Mouse (Mus musculus) lung, embryonic 16.5 days (tissue): ENCODE measurements around the gene Gja4. TPM values are rescaled to one million over a fixed set of nuclear protein-coding genes. Genes with fewer than 3 reads are reported as not detected.

Experiments used
- ATAC-seq: fragments of 200-750 bp; cut with Nextera tagmentation; 2 replicates; pipeline ENCODE4 v1.8.0; 2017; ENCODE audit warnings: low read depth, mild to moderate bottlenecking, moderate library complexity
- H3K27ac ChIP-seq: fragments of 300-500 bp; sonication (generic); 2 replicates; pipeline ENCODE4 v1.5.1; 2014; ENCODE audit warnings: mild to moderate bottlenecking, control low read depth, low read length
- H3K27me3 ChIP-seq: fragments of 300-500 bp; sonication (generic); 2 replicates; pipeline ENCODE4 v1.6.1; 2014; ENCODE audit warnings: low read depth, low read length, mixed read lengths; ENCODE audit not compliant: control insufficient read depth, insufficient read depth
- H3K36me3 ChIP-seq: fragments of 300-500 bp; sonication (generic); 2 replicates; pipeline ENCODE4 v1.6.1; 2014; ENCODE audit warnings: low read length; ENCODE audit not compliant: control insufficient read depth, insufficient read depth
- H3K4me1 ChIP-seq: fragments of 300-500 bp; sonication (generic); replicated peaks from 2 replicates; pipeline ENCODE4 v1.6.1; 2014; ENCODE audit warnings: low read length, mixed read lengths; ENCODE audit not compliant: control insufficient read depth, insufficient read depth
- H3K4me2 ChIP-seq: fragments of 300-500 bp; sonication (generic); 2 replicates; pipeline ENCODE4 v1.6.1; 2014; ENCODE audit warnings: low read depth, low read length, control low read depth
- H3K4me3 ChIP-seq: fragments of 300-500 bp; sonication (generic); 2 replicates; pipeline ENCODE4 v1.5.1; 2014; ENCODE audit warnings: mild to moderate bottlenecking, low read length, control low read depth
- H3K9ac ChIP-seq: fragments of 300-500 bp; sonication (generic); 2 replicates; pipeline ENCODE4 v1.6.1; 2014; ENCODE audit warnings: low read length, control low read depth
- H3K9me3 ChIP-seq: fragments of 300-500 bp; sonication (generic); 2 replicates; pipeline ENCODE4 v1.6.1; 2016; ENCODE audit warnings: low read length; ENCODE audit not compliant: control insufficient read depth
- WGBS: fragments of 180-500 bp; shearing (Covaris S2); extraction: QIAGEN DNeasy Blood & Tissue Kit; methylation state at CpG from one replicate; pipeline ENCODE4 v1.1.7; 2014; 5-methylcytosine and 5-hydroxymethylcytosine counted together
- polyA plus RNA-seq: library from polyadenylated mRNA; unstranded; fragments of >200 nt; fragmentation: Nextera tagmentation; extraction: Ambion mirVana; gene quantifications from 2 replicates; pipeline ENCODE4 v1.2.1, GENCODE M21; 2015

Gene Gja4
- 41.2 and 43.5 TPM in 2 replicates for polyA plus RNA-seq

DNA sequence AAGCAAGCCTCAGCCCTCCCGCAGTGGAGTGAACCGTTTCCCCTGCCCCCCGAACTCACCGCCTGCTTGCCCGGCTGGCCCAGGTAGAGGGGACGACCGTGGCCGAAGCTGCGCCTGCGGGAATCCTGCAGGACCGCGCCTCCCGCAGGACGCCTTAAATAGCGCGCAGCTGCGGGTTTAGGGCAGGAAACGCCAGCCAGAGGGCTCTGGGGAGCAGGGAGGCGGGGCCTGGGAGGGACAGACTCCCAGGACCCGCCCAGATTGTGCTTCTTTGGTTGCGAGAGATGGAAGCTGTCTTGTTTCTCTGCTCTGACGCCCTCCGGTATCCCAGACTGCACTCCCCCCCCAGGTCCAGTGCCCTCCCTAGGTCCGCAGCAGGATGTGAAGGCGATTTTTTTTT, at the start of gene Gja4:
Gene Gja4, minus strand, starts transcription at position 179 of the 400 bp plus-strand sequence.
- Histone ChIP-seq H3K36me3 (no peaks in the 10 kb centered on the region), H3K9me3 (no peaks in the 10 kb centered on the region), H3K27ac (0 out of 2 replicates have a peak within 1 kb of the TSS, but pooled peaks have one; percentile 8), H3K9ac (peak within 1 kb of the TSS; percentile 68), H3K27me3 (peaks cover 11% of the 10 kb centered on the region), H3K4me1 (0 out of 2 replicates have a peak, but pooled peaks cover 5% of the 10 kb centered on the region), H3K4me2 (peak within 1 kb of the TSS; percentile 90), H3K4me3 (peak within 1 kb of the TSS; percentile 62)
- ATAC-seq, result peak; percentile 92
- WGBS, result under 1% methylated on average over 25 of the region's 25 CpGs

DNA sequence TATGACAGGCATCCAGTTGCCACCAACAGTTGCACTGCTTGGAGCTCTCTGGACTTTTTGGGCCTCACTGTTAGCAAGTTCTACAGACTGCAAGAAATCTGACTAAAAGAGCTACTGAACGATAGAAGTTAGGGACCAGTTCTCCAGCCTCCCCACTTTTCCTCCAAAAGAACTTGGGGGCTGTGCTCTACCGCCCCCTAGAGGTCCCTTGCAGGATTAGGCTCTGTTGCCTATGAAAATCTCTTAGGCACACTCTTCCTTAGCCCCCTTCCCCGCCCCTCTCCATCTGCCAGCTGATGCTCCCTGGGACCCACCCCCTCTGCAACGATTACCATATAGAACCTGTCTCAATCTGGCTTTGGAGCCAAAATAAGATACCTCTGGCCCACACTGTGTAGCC, 49.5 kb upstream of the Gja4 start:
- no peaks in the 10 kb centered on the region for H3K9me3 ChIP-seq
- no peak for ATAC-seq
- H3K4me3 ChIP-seq, result no peak overlapping the region
- no peak overlapping the region for H3K4me2 ChIP-seq
- H3K4me1 ChIP-seq, result no peaks in the 10 kb centered on the region
- no peaks in the 10 kb centered on the region for H3K36me3 ChIP-seq
- H3K27me3 ChIP-seq, result no peaks in the 10 kb centered on the region
- WGBS, result 53% methylated on average over 4 of the region's 4 CpGs
- H3K9ac ChIP-seq, result no peak overlapping the region
- no peak overlapping the region for H3K27ac ChIP-seq

DNA sequence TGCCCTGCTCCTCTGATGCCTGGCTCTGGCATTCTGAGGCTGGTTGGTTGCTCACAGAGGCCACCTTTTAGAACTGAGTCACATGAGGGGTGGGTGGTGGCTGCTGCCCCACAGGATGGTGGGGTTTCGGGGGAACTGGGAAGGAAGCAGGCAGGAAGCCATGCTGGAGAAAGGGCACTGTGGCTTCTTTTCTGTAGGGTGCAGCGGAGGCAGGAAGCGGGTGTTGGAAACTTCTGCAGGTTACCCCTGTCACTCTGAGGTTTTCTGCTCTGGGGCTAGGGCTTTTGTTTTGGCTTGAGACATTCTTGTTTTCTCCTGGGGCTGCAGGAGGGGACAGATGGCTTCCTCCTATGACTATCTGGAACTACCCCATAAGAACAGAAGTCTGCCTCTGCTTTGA, 48.7 kb upstream of the Gja4 start:
- WGBS, result 82% methylated on average over 3 of the region's 3 CpGs
- no peak overlapping the region for H3K9ac ChIP-seq
- no peak overlapping the region for H3K4me3 ChIP-seq
- no peaks in the 10 kb centered on the region for H3K9me3 ChIP-seq
- no peaks in the 10 kb centered on the region for H3K27me3 ChIP-seq
- H3K4me2 ChIP-seq, result no peak overlapping the region
- no peaks in the 10 kb centered on the region for H3K4me1 ChIP-seq
- no peak overlapping the region for H3K27ac ChIP-seq
- no peaks in the 10 kb centered on the region for H3K36me3 ChIP-seq
- no peak for ATAC-seq

DNA sequence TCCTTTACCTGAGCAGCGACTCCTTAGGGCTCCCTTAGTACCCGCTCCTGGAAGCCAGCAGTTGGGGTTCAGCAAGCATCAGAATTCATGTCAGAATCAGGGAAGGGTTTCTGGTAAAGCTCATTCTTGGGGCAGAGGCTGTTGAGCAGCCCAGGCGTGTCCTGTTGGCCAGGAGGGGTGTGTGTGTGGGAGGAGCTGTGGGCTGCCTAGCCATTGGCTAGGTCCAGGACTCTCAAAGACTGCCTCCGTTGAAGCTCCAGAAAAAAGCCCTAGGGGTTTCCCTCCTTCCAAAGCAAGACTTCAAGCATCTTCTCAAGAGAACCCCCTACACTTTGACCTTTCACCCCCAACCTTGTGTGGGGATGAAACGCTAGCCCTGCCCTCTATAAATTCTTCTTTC, 44.2 kb upstream of the Gja4 start, which contains the start of gene Gjb5:
Gene Gjb5, minus strand, starts transcription at position 164 of the 400 bp plus-strand sequence.
- Histone ChIP-seq H3K4me3 (no peak within 1 kb of the TSS), H3K27me3 (no peaks in the 10 kb centered on the region), H3K9me3 (no peaks in the 10 kb centered on the region), H3K27ac (no peak within 1 kb of the TSS), H3K4me1 (peaks cover 8% of the 10 kb centered on the region), H3K36me3 (no peaks in the 10 kb centered on the region), H3K9ac (no peak within 1 kb of the TSS), H3K4me2 (no peak within 1 kb of the TSS)
- peak; percentile 74; the same call in 1 of the 2 replicates for ATAC-seq
- 26% methylated on average over 5 of the region's 5 CpGs for WGBS

DNA sequence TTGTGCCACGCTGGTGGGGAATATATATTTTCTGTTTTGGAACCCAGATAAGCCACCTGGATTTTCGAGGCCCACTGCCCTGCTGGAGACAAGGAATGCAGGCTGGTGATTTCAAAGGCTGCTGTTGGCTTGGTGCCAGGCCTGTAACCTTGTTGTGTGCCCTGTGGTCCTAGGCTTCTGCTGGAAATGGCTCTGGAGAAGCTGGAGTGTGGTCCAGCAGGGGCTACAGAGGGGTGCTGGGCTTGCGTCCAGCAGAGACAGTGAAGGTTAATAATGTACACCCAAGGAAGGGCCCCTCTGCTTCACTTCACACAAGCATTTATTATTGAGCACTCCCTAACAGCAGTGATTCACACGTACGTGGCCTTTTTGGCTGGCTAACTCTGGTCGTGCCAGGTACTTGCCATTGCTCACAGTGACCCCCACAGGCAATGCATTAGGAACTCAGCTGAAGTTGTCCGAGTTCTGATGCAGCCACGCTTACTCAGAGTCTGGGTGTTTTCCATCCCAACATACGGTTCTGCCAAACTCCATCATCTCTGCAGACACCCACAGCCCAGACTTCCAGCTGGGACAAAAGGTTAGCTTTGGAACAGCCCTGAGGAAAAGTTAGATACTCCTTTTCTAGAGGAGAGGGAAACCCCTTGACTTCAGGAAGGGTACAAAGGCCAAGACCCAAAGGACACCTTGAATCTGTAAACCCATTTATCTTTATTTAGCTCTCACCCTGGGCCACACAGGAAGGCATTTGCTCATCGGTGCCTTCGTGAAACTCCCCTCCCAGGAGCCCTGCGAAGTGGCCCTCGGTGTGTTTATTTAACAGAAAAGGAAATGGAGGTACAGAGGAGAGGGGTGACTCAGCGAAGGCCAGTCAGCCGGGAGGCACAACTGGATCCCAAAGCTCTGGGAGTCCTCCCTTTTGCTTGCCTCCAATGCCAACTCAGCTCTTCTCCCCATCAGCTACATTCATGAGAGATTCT, 41.0 kb upstream of the Gja4 start:
- WGBS, result 25% methylated on average over 15 of the region's 15 CpGs
- Histone ChIP-seq H3K36me3 (no peaks in the 10 kb centered on the region), H3K9ac (no peak overlapping the region), H3K27me3 (no peaks in the 10 kb centered on the region), H3K4me1 (peaks cover 8% of the 10 kb centered on the region), H3K9me3 (no peaks in the 10 kb centered on the region), H3K4me3 (no peak overlapping the region), H3K27ac (no peak overlapping the region), H3K4me2 (no peak overlapping the region)
- ATAC-seq, result no peak

DNA sequence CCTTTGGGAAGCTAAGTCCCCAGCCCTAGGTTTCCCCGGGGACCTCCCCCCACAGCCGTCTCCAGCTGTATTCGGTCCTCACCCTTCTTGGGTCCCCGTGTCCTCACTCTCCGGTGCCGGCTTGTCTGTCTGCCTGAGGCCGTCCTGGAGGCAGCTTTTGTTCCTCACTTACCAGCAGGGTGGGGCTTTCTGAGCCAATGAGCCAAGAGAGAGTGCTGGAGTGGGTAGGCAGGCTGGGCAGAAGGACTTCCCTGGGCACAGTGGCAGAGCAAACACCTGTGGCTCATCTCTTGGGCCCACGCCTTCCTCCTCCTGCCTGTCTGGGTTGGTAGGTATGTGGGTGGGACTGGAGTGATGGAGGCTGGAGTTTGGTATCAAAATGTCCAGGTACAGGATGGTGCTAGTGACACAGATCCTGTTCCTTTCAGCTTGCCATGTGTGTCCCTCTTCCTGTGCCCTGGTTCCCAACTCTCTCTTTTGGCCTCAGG, 40.2 kb upstream of the Gja4 start, which contains the start of gene Gjb4:
Gene Gjb4, minus strand, starts transcription at position 131 of the 488 bp plus-strand sequence.
- peaks cover 8% of the 10 kb centered on the region for H3K4me1 ChIP-seq
- H3K36me3 ChIP-seq, result no peaks in the 10 kb centered on the region
- ATAC-seq, result no peak
- H3K9me3 ChIP-seq, result no peaks in the 10 kb centered on the region
- no peaks in the 10 kb centered on the region for H3K27me3 ChIP-seq
- H3K9ac ChIP-seq, result no peak within 1 kb of the TSS
- 45% methylated on average over 8 of the region's 8 CpGs for WGBS
- H3K27ac ChIP-seq, result no peak within 1 kb of the TSS
- no peak within 1 kb of the TSS for H3K4me3 ChIP-seq
- H3K4me2 ChIP-seq, result no peak within 1 kb of the TSS

DNA sequence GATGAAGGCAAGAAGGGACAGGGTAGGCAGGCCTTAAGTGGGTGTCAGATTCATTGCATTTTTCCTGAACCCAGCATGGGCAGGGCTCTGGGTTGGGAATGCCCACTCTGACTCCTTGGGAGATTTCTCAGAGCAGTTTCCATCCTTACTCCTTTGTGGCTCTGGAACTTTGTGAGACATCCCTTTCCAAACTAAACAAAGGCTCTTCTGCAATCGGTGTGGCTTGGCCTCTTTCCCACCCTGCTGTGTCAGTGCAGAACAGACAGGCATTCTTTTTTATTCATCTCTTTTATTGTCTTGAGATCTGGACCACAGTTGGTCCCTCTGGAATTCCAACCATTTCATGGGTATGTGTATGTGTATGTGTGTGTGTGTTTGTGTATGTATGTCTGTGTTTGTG, 38.8 kb upstream of the Gja4 start:
- Histone ChIP-seq H3K36me3 (no peaks in the 10 kb centered on the region), H3K4me2 (no peak overlapping the region), H3K27ac (no peak overlapping the region), H3K4me1 (peaks cover 8% of the 10 kb centered on the region), H3K4me3 (no peak overlapping the region), H3K27me3 (no peaks in the 10 kb centered on the region), H3K9me3 (no peaks in the 10 kb centered on the region), H3K9ac (no peak overlapping the region)
- WGBS, result 35% methylated on average over 1 of the region's 1 CpGs
- no peak for ATAC-seq

DNA sequence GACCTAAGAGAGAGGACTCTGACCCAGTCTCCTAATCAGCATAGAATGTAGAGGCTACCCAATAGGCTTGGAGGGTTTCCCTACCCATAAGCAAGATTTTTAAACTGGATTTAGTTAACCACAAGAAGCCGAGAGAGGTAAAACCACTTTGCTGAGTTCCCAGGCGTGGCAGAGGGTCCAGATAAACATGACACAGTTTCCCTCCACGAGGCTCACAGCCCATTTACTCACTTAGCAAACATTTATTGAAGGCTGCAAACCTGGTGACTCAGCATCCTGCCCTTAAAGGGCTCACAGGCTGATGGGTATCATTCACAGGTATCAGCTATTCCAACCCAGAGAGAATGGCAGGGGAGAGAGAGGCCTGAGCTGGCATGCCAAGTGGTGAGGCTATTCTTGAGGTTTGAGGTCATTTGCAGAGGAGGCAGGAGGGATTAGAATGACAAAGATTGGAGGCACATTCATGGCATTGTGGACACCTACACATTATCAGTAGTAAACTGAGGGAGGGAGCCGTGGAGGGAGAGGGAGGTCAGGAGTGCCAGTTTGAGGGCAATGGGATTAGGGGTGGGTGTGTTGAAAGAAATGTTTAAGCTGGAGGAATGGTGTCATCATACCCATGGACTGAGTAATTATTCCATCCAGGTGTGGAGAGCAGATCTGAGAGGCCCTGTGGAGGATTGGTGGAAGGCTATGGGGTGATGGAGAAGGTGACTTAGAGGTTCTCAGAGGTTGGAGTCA, 35.9 kb upstream of the Gja4 start:
- Histone ChIP-seq H3K9ac (no peak overlapping the region), H3K4me1 (peaks cover 8% of the 10 kb centered on the region), H3K4me3 (no peak overlapping the region), H3K9me3 (no peaks in the 10 kb centered on the region), H3K4me2 (no peak overlapping the region), H3K27ac (no peak overlapping the region), H3K36me3 (no peaks in the 10 kb centered on the region), H3K27me3 (no peaks in the 10 kb centered on the region)
- no peak for ATAC-seq
- 40% methylated on average over 4 of the region's 4 CpGs for WGBS

DNA sequence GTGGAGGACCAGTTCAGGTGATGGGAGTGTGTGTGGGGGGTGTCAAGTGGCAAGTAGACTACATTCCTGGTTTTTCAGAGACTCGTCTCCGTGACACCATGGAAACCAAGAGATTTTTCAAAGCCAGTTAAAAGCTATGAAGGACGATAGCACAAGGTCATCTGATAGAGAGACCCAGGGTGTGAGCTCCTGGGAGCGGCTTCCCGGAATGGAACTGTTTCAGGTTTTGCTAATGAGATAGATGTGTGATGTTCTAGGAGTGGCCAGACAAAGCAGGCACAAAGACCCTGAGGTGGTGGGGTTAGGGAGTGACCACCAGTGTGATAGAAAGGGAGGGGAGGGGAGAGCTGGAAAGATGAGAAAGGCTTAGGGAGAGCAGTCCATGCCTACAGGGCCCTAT, 31.2 kb upstream of the Gja4 start:
- 56% methylated on average over 5 of the region's 5 CpGs for WGBS
- Histone ChIP-seq H3K4me3 (no peak overlapping the region), H3K4me1 (no peaks in the 10 kb centered on the region), H3K9me3 (no peaks in the 10 kb centered on the region), H3K4me2 (no peak overlapping the region), H3K9ac (no peak overlapping the region), H3K27ac (no peak overlapping the region), H3K36me3 (no peaks in the 10 kb centered on the region), H3K27me3 (no peaks in the 10 kb centered on the region; the same call in 1 of the 2 replicates)
- no peak for ATAC-seq
